Mouse (Mus musculus) E14TG2a.4 (cell line): ENCODE results near the gene Majin.

ENCODE experiments used
- CTCF ChIP-seq: conservative IDR thresholded peaks from 2 replicates; pipeline ENCODE4 v1.5.1; 2014; ENCODE audit warnings: low read length
- NANOG ChIP-seq: IDR thresholded peaks from 2 replicates; pipeline ENCODE4 v1.6.1; 2014; ENCODE audit warnings: borderline replicate concordance, low read length, mixed read lengths
- POU5F1 ChIP-seq: IDR thresholded peaks from 2 replicates; pipeline ENCODE4 v1.6.1; 2014; ENCODE audit warnings: low read length, borderline replicate concordance

DNA sequence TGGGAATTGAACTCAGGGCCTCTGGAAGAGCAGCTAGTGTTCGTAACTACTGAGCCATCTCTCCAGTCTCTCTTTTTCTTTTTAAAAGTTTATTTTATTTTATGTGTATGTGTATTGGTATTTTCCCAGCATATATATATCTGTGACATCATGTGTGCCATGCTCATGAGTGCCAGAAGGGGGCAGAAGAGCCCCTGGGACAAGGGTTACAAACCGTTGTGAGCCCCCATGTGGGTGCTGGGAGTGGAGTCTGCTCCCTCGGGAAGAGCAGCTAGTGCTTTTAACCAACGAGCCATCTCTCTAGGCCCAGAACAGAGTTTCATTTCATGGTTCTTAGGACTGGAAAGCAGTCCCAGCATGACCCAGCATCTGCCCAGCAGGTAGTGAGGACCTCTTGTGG, 17.4 kb upstream of the Majin start:
- TF ChIP-seq CTCF (peak; percentile 49), NANOG (no peak), POU5F1 (no peak)
